In the genomic region with DNA sequence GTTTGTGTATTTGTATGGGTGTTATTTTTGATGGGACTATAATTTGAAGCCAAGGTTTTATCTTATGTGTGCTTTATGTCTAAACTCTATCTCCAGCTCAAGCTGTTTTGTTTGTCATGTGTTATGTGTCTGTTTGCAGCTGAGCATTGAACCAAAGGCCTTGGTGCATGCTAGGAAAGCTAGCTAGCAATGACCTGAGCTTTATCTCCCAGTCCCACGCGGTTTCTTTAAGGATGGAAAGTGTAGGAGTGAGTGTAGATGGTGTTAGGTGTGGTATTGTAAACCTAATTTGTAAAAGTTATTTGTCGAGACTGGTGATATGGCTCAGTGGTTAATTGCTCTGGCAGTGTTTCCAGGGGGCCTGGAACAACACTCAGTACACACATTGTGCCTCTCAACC, we compare ENCODE assay signal across 13 mouse cellular contexts.
"Had no signal": no experiment of that assay in that cellular context is flagged by ENCODE, and none has a peak within 500 bp of the region (broad histone marks: within the 10 kb centered on the region; RNA-seq: fewer than 3 reads in every experiment).

No protein-coding gene starts in this region.

- DNase-seq: kidney, adult 2 months; kidney, postnatal 25 days; lung, embryonic 14.5 days; lung, postnatal 10 days; lung, postnatal 4 days; right cerebral cortex, adult 18-20 months; right cerebral cortex, postnatal 25 days had no signal

- H3K4me1 ChIP-seq: midbrain, embryonic 12.5 days had no signal

- H3K9me3 ChIP-seq: kidney, embryonic 15.5 days; limb, embryonic 15.5 days; megakaryocyte, embryonic 14.5 days; midbrain, embryonic 12.5 days had no signal

- H3K9ac ChIP-seq: kidney, embryonic 15.5 days; limb, embryonic 15.5 days; lung, embryonic 14.5 days; midbrain, embryonic 12.5 days had no signal

- H3K4me3 ChIP-seq: kidney, embryonic 15.5 days; left cerebral cortex, adult 2 months; limb, embryonic 15.5 days; megakaryocyte, embryonic 14.5 days; midbrain, embryonic 12.5 days had no signal

- H3K27ac ChIP-seq: kidney, embryonic 15.5 days; left cerebral cortex, adult 2 months; limb, embryonic 15.5 days; midbrain, embryonic 12.5 days had no signal

- H3K4me2 ChIP-seq: kidney, embryonic 15.5 days; limb, embryonic 15.5 days; lung, embryonic 14.5 days; midbrain, embryonic 12.5 days had no signal

- H3K27me3 ChIP-seq: kidney, embryonic 15.5 days; limb, embryonic 15.5 days; megakaryocyte, embryonic 14.5 days; midbrain, embryonic 12.5 days had no signal

- ATAC-seq: intestine, embryonic 16.5 days had no signal
